Mouse (Mus musculus) ES-Bruce4 (cell line): ENCODE measurements around the gene 2700049A03Rik. TPM values are rescaled to one million over a fixed set of nuclear protein-coding genes. Genes with fewer than 3 reads are reported as not detected.
A peak's percentile ranks its signal among the peaks of the same experiment; 100 is the strongest.

Experiments
- H3K27ac ChIP-seq: 2 replicates; pipeline ENCODE4 v1.5.1; 2012; ENCODE audit warnings: low read length, inconsistent platforms; ENCODE audit not compliant: insufficient read depth
- H3K27me3 ChIP-seq: 2 replicates; pipeline ENCODE4 v1.6.1; 2012; ENCODE audit warnings: mild to moderate bottlenecking, low read length, inconsistent platforms; ENCODE audit not compliant: control insufficient read depth, poor library complexity, insufficient read depth, severe bottlenecking
- H3K36me3 ChIP-seq: 2 replicates; pipeline ENCODE4 v1.6.1; 2012; ENCODE audit warnings: inconsistent platforms, mild to moderate bottlenecking, low read length, moderate library complexity; ENCODE audit not compliant: control insufficient read depth, poor library complexity, insufficient read depth, severe bottlenecking
- H3K4me1 ChIP-seq: one replicate; pipeline ENCODE4 v1.8.1; 2011; ENCODE audit warnings: low read length; ENCODE audit not compliant: control insufficient read depth, insufficient read depth
- H3K4me3 ChIP-seq: 2 replicates; pipeline ENCODE4 v1.5.1; 2011; ENCODE audit warnings: low read depth, mild to moderate bottlenecking, low read length
- H3K9ac ChIP-seq: 2 replicates; pipeline ENCODE4 v1.6.1; 2012; ENCODE audit warnings: low read depth, mild to moderate bottlenecking, inconsistent platforms; ENCODE audit not compliant: poor library complexity, severe bottlenecking
- H3K9me3 ChIP-seq: replicated peaks from 2 replicates; pipeline ENCODE4 v1.6.1; 2012; ENCODE audit warnings: mild to moderate bottlenecking, low read length, inconsistent platforms; ENCODE audit not compliant: control insufficient read depth, poor library complexity, insufficient read depth, severe bottlenecking
- CTCF ChIP-seq: IDR thresholded peaks from one replicate; pipeline ENCODE4 v1.8.1; 2011; ENCODE audit warnings: low read depth, low read length
- EP300 ChIP-seq: IDR thresholded peaks from 2 replicates; pipeline ENCODE4 v1.6.1; 2011; ENCODE audit warnings: low read depth, low read length; ENCODE audit not compliant: insufficient read depth
- POLR2A ChIP-seq: IDR thresholded peaks from one replicate; pipeline ENCODE4 v1.8.1; 2011; ENCODE audit warnings: low read length; ENCODE audit not compliant: insufficient read depth
- polyA plus RNA-seq: library from polyadenylated mRNA; stranded (reverse); fragments of >200 nt; gene quantifications from 2 replicates; pipeline ENCODE4 v1.2.4, GENCODE M21; 2011; ENCODE audit warnings: low read depth; ENCODE audit not compliant: missing spikeins, insufficient read depth, insufficient read length

Gene 2700049A03Rik
- polyA plus RNA-seq, 1 experiment: 36.2 TPM

- Histone ChIP-seq H3K9me3 (no peaks in the 10 kb centered on the region), H3K27me3 (no peaks in the 10 kb centered on the region), H3K27ac (no peak overlapping the region), H3K4me3 (no peak overlapping the region), H3K9ac (no peak overlapping the region), H3K36me3 (no peaks in the 10 kb centered on the region), H3K4me1 (no peaks in the 10 kb centered on the region)
- no peak for TF ChIP-seq EP300
- no peak for TF ChIP-seq POLR2A
- no peak for TF ChIP-seq CTCF
These were observed 121.7 kb downstream of the 2700049A03Rik start for GRCm38 (mm10) chr12:71258196-71258920.

- Histone ChIP-seq H3K4me3 (no peak overlapping the region), H3K27me3 (no peaks in the 10 kb centered on the region), H3K4me1 (no peaks in the 10 kb centered on the region), H3K27ac (no peak overlapping the region), H3K9ac (no peak overlapping the region), H3K36me3 (no peaks in the 10 kb centered on the region), H3K9me3 (no peaks in the 10 kb centered on the region)
- TF ChIP-seq EP300: no peak
- TF ChIP-seq POLR2A: no peak
- no peak for TF ChIP-seq CTCF
These were observed 127.6 kb downstream of the 2700049A03Rik start for GRCm38 (mm10) chr12:71264211-71264610.

GRCm38 (mm10) chr12:71269367-71269766 is 132.7 kb downstream of the 2700049A03Rik start:
- Histone ChIP-seq H3K9ac (no peak overlapping the region), H3K4me1 (peaks cover 2% of the 10 kb centered on the region), H3K27ac (no peak overlapping the region), H3K27me3 (no peaks in the 10 kb centered on the region), H3K4me3 (0 out of 2 replicates have a peak overlapping the region, but pooled peaks have one; percentile 10), H3K9me3 (no peaks in the 10 kb centered on the region), H3K36me3 (no peaks in the 10 kb centered on the region)
- TF ChIP-seq CTCF: no peak
- TF ChIP-seq EP300: no peak
- no peak for TF ChIP-seq POLR2A

- no peak overlapping the region for H3K4me3 ChIP-seq
- H3K9ac ChIP-seq: no peak overlapping the region
- 0 out of 2 replicates have a peak, but pooled peaks cover 2% of the 10 kb centered on the region for H3K9me3 ChIP-seq
- no peaks in the 10 kb centered on the region for H3K27me3 ChIP-seq
- no peaks in the 10 kb centered on the region for H3K36me3 ChIP-seq
- TF ChIP-seq EP300 (no peak), POLR2A (no peak), CTCF (no peak)
- H3K27ac ChIP-seq: no peak overlapping the region
- peaks cover 2% of the 10 kb centered on the region for H3K4me1 ChIP-seq
These were observed 134.5 kb downstream of the 2700049A03Rik start for GRCm38 (mm10) chr12:71271131-71271530.

- 0 out of 2 replicates have a peak, but pooled peaks cover 2% of the 10 kb centered on the region for H3K9me3 ChIP-seq
- no peaks in the 10 kb centered on the region for H3K36me3 ChIP-seq
- no peak overlapping the region for H3K4me3 ChIP-seq
- H3K27ac ChIP-seq: no peak overlapping the region
- H3K4me1 ChIP-seq: peaks cover 2% of the 10 kb centered on the region
- TF ChIP-seq CTCF: peak; percentile 38
- TF ChIP-seq POLR2A: no peak
- TF ChIP-seq EP300: no peak
- H3K27me3 ChIP-seq: no peaks in the 10 kb centered on the region
- H3K9ac ChIP-seq: no peak overlapping the region
These were observed 138.0 kb downstream of the 2700049A03Rik start for GRCm38 (mm10) chr12:71274519-71275237.
